Mouse (Mus musculus): ENCODE results near the gene Dio3. TPM values are rescaled to one million over a fixed set of nuclear protein-coding genes. Genes with fewer than 3 reads are reported as not detected.
A peak's percentile ranks its signal among the peaks of the same experiment; 100 is the strongest.

Dio3 gene
- 0.12 TPM in 1 of 2 replicates, not detected in the other for polyA plus RNA-seq (2014; fragmentation: Nextera tagmentation; extraction: Ambion mirVana)

- 0% methylated on average over 29 of the region's 34 CpGs for WGBS
- Histone ChIP-seq H3K4me2 (peak within 1 kb of the TSS; percentile 72), H3K4me3 (ENCODE audit: low read depth, low read length) (peak within 1 kb of the TSS; percentile 40), H3K27ac (ENCODE audit: low read depth) (no peak within 1 kb of the TSS), H3K9me3 (ENCODE audit: low read depth, low read length) (no peaks in the 10 kb centered on the region), H3K4me1 (ENCODE audit: insufficient read depth) (no peaks in the 10 kb centered on the region), H3K9ac (peak within 1 kb of the TSS; percentile 34; the same call in 1 of the 2 replicates), H3K27me3 (ENCODE audit: insufficient read depth, low read length) (peaks cover 90% of the 10 kb centered on the region), H3K36me3 (ENCODE audit: insufficient read depth) (no peaks in the 10 kb centered on the region)
- TF ChIP-seq CTCF (IDR thresholded peaks at IDR 0.05; ENCODE audit: low read depth): no peak
- DNase-seq (peak; percentile 78), ATAC-seq (ENCODE audit: insufficient read depth) (peak; percentile 70)
Observed at GRCm38 (mm10) chr12:110278853-110279252, at the start of gene Dio3. Dio3 (plus strand) TSS chr12:110279068.

GRCm38 (mm10) chr12:110230296-110230695 lies 48.6 kb upstream of the Dio3 start:
- no peaks in the 10 kb centered on the region for H3K4me1 ChIP-seq (ENCODE audit: insufficient read depth)
- H3K9ac ChIP-seq: no peak overlapping the region
- no peaks in the 10 kb centered on the region for H3K9me3 ChIP-seq (ENCODE audit: low read depth, low read length)
- no peak overlapping the region for H3K4me2 ChIP-seq
- no peak overlapping the region for H3K4me3 ChIP-seq (ENCODE audit: low read depth, low read length)
- H3K36me3 ChIP-seq (ENCODE audit: insufficient read depth): no peaks in the 10 kb centered on the region
- DNase-seq (no peak), ATAC-seq (ENCODE audit: insufficient read depth) (no peak)
- no peak overlapping the region for H3K27ac ChIP-seq (ENCODE audit: low read depth)
- no peaks in the 10 kb centered on the region for H3K27me3 ChIP-seq (ENCODE audit: insufficient read depth, low read length)
- WGBS: 58% methylated on average over 7 of the region's 7 CpGs
- TF ChIP-seq CTCF (IDR thresholded peaks at IDR 0.05; ENCODE audit: low read depth): no peak

GRCm38 (mm10) chr12:110230767-110231166 lies 48.1 kb upstream of the Dio3 start:
- H3K36me3 ChIP-seq (ENCODE audit: insufficient read depth): no peaks in the 10 kb centered on the region
- no peaks in the 10 kb centered on the region for H3K4me1 ChIP-seq (ENCODE audit: insufficient read depth)
- H3K27me3 ChIP-seq (ENCODE audit: insufficient read depth, low read length): no peaks in the 10 kb centered on the region
- no peak overlapping the region for H3K4me2 ChIP-seq
- TF ChIP-seq CTCF (IDR thresholded peaks at IDR 0.05; ENCODE audit: low read depth): no peak
- H3K4me3 ChIP-seq (ENCODE audit: low read depth, low read length): no peak overlapping the region
- no peak overlapping the region for H3K9ac ChIP-seq
- WGBS: 76% methylated on average over 8 of the region's 8 CpGs
- no peaks in the 10 kb centered on the region for H3K9me3 ChIP-seq (ENCODE audit: low read depth, low read length)
- H3K27ac ChIP-seq (ENCODE audit: low read depth): no peak overlapping the region
- DNase-seq (no peak), ATAC-seq (ENCODE audit: insufficient read depth) (no peak)

GRCm38 (mm10) chr12:110231709-110232600 lies 46.9 kb upstream of the Dio3 start:
- no peak overlapping the region for H3K4me2 ChIP-seq
- no peak overlapping the region for H3K4me3 ChIP-seq (ENCODE audit: low read depth, low read length)
- no peak for DNase-seq
- WGBS: 69% methylated on average over 13 of the region's 13 CpGs
- no peaks in the 10 kb centered on the region for H3K4me1 ChIP-seq (ENCODE audit: insufficient read depth)
- H3K9me3 ChIP-seq (ENCODE audit: low read depth, low read length): no peaks in the 10 kb centered on the region
- no peaks in the 10 kb centered on the region for H3K27me3 ChIP-seq (ENCODE audit: insufficient read depth, low read length)
- no peak for TF ChIP-seq CTCF (IDR thresholded peaks at IDR 0.05; ENCODE audit: low read depth)
- no peak for ATAC-seq (ENCODE audit: insufficient read depth)
- no peaks in the 10 kb centered on the region for H3K36me3 ChIP-seq (ENCODE audit: insufficient read depth)
- H3K9ac ChIP-seq: no peak overlapping the region
- H3K27ac ChIP-seq (ENCODE audit: low read depth): no peak overlapping the region

GRCm38 (mm10) chr12:110235908-110236307 lies 43.0 kb upstream of the Dio3 start:
- DNase-seq: no peak
- Histone ChIP-seq H3K27ac (ENCODE audit: low read depth) (no peak overlapping the region), H3K4me3 (ENCODE audit: low read depth, low read length) (no peak overlapping the region), H3K4me1 (ENCODE audit: insufficient read depth) (no peaks in the 10 kb centered on the region), H3K4me2 (no peak overlapping the region), H3K36me3 (ENCODE audit: insufficient read depth) (no peaks in the 10 kb centered on the region), H3K27me3 (ENCODE audit: insufficient read depth, low read length) (no peaks in the 10 kb centered on the region), H3K9ac (no peak overlapping the region), H3K9me3 (ENCODE audit: low read depth, low read length) (no peaks in the 10 kb centered on the region)
- ATAC-seq (ENCODE audit: insufficient read depth): no peak
- WGBS: 86% methylated on average over 4 of the region's 4 CpGs
- no peak for TF ChIP-seq CTCF (IDR thresholded peaks at IDR 0.05; ENCODE audit: low read depth)

GRCm38 (mm10) chr12:110237046-110237445 lies 41.8 kb upstream of the Dio3 start:
- ATAC-seq (ENCODE audit: insufficient read depth) (no peak), DNase-seq (no peak)
- H3K4me3 ChIP-seq (ENCODE audit: low read depth, low read length): no peak overlapping the region
- H3K4me2 ChIP-seq: no peak overlapping the region
- no peaks in the 10 kb centered on the region for H3K4me1 ChIP-seq (ENCODE audit: insufficient read depth)
- H3K9ac ChIP-seq: no peak overlapping the region
- no peak for TF ChIP-seq CTCF (IDR thresholded peaks at IDR 0.05; ENCODE audit: low read depth)
- H3K27ac ChIP-seq (ENCODE audit: low read depth): no peak overlapping the region
- 74% methylated on average over 7 of the region's 7 CpGs for WGBS
- H3K27me3 ChIP-seq (ENCODE audit: insufficient read depth, low read length): no peaks in the 10 kb centered on the region
- no peaks in the 10 kb centered on the region for H3K9me3 ChIP-seq (ENCODE audit: low read depth, low read length)
- no peaks in the 10 kb centered on the region for H3K36me3 ChIP-seq (ENCODE audit: insufficient read depth)

GRCm38 (mm10) chr12:110239358-110239757 lies 39.5 kb upstream of the Dio3 start:
- TF ChIP-seq CTCF (IDR thresholded peaks at IDR 0.05; ENCODE audit: low read depth): no peak
- H3K9ac ChIP-seq: no peak overlapping the region
- no peak overlapping the region for H3K4me3 ChIP-seq (ENCODE audit: low read depth, low read length)
- no peaks in the 10 kb centered on the region for H3K4me1 ChIP-seq (ENCODE audit: insufficient read depth)
- no peaks in the 10 kb centered on the region for H3K27me3 ChIP-seq (ENCODE audit: insufficient read depth, low read length)
- no peaks in the 10 kb centered on the region for H3K9me3 ChIP-seq (ENCODE audit: low read depth, low read length)
- WGBS: 88% methylated on average over 5 of the region's 5 CpGs
- H3K4me2 ChIP-seq: no peak overlapping the region
- ATAC-seq (ENCODE audit: insufficient read depth) (no peak), DNase-seq (no peak)
- H3K36me3 ChIP-seq (ENCODE audit: insufficient read depth): no peaks in the 10 kb centered on the region
- no peak overlapping the region for H3K27ac ChIP-seq (ENCODE audit: low read depth)

Measured in lung, embryonic 14.5 days (tissue).